Comparison of ENCODE assay signal across 13 mouse cellular contexts in the genomic region with DNA sequence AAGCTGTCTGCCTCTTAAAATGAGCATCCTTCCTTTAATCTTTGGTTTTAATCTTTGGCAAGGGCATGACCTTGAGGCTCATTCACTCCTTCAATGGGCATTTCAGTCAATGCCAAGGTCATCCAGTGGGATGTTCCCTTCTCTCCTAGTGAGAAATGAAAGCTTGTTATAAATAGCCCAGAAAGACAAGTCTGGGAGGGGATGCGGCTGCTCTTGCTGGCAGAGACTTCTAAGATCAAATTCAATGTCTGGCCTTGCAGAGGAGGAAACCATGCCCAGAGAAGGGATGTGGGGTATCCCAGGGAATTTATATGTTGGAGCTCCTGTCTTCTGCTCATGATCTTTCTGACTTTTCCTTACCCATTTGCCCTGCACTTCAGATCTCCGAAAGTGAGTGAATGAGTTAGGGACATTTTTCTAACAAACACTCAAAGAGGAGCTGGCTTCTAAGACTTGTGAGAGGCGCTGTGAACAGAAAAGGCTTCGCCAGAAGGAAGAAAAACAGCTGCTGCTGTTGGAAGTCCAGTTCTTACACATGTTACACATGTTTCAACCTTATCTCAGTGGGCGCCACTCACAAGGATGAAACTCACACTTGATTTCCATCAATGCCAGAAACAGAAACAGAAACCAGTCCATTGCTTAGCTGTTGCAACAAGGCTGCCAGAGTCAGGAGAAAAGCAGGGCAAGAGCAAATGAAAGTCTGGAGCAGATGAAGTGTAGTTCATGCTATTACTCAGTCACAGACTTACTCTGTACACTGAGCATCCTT.
DNase-seq lines count a peak whose midpoint lies in the region; ATAC-seq and TF ChIP-seq lines count a peak whose summit lies in the region.
"Had no signal": no experiment of that assay in that cellular context is flagged by ENCODE, and none has a peak within 500 bp of the region (broad histone marks: within the 10 kb centered on the region; RNA-seq: fewer than 3 reads in every experiment).

No protein-coding gene starts in this region.

- H3K4me3 ChIP-seq in lung, embryonic 14.5 days (ENCODE audit: low read depth, low read length) = no peak overlapping the region
- no peak overlapping the region for H3K4me3 ChIP-seq in lung, adult 2 months (replicated peaks; ENCODE audit: extremely low read depth, low read depth, low read length)
- H3K4me3 ChIP-seq in lung, embryonic 16.5 days (ENCODE audit: low read length) = no peak overlapping the region
- H3K4me3 ChIP-seq: embryonic facial prominence, embryonic 10.5 days; left cerebral cortex, adult 2 months; limb, embryonic 15.5 days had no signal

- TF ChIP-seq CTCF in lung, embryonic 14.5 days (IDR thresholded peaks at IDR 0.05; ENCODE audit: low read depth) = no peak
- no peak for TF ChIP-seq CTCF in lung, adult 2 months (IDR thresholded peaks at IDR 0.05; ENCODE audit: insufficient read depth, low read length)

- no peak for TF ChIP-seq POLR2A in lung, adult 2 months (IDR thresholded peaks at IDR 0.05; ENCODE audit: borderline replicate concordance, extremely low read depth, low read depth, low read length)

- no peaks in the 10 kb centered on the region for H3K27me3 ChIP-seq in lung, embryonic 14.5 days (ENCODE audit: insufficient read depth, low read length)
- no peaks in the 10 kb centered on the region for H3K27me3 ChIP-seq in lung, embryonic 16.5 days (ENCODE audit: control insufficient read depth, insufficient read depth, low read depth, low read length)
- H3K27me3 ChIP-seq: limb, embryonic 15.5 days had no signal

- no peaks in the 10 kb centered on the region for H3K36me3 ChIP-seq in lung, embryonic 14.5 days (ENCODE audit: insufficient read depth)
- no peaks in the 10 kb centered on the region for H3K36me3 ChIP-seq in lung, embryonic 16.5 days (ENCODE audit: control insufficient read depth, insufficient read depth, low read length)
- H3K36me3 ChIP-seq: embryonic facial prominence, embryonic 10.5 days; limb, embryonic 15.5 days had no signal

- ATAC-seq in lung, embryonic 14.5 days (ENCODE audit: insufficient read depth) = peak; percentile 81
- peak; percentile 87 for ATAC-seq in lung, embryonic 16.5 days (ENCODE audit: low read depth)

- DNase-seq in adrenal gland, adult (ENCODE audit: inconsistent age in 2 of 2, low spot score in 1 of 2) = peak; percentile 28 to 77
- DNase-seq in adrenal gland, postnatal 4 days (ENCODE audit: low spot score in 2 of 2) = no peak
- peak; percentile 73 for DNase-seq in lung, embryonic 14.5 days
- DNase-seq in lung, adult 2 months = no peak
- DNase-seq in testis, postnatal 14 days (ENCODE audit: low spot score) = peak; percentile 70
- DNase-seq in thymus, postnatal 4 days = no peak
- no peak for DNase-seq in right cerebral cortex, postnatal 36 days (ENCODE audit: low spot score in 2 of 2)
- DNase-seq: cerebellum, adult 9-11 months; kidney, postnatal 36 days had no signal

- 33% methylated on average over 5 of the region's 5 CpGs for WGBS in lung, embryonic 14.5 days
- WGBS in lung, adult 2 months = 51% methylated on average over 5 of the region's 5 CpGs
- WGBS in lung, embryonic 16.5 days = 28% methylated on average over 5 of the region's 5 CpGs

- H3K9me3 ChIP-seq in lung, embryonic 14.5 days (ENCODE audit: low read depth, low read length) = no peaks in the 10 kb centered on the region
- no peaks in the 10 kb centered on the region for H3K9me3 ChIP-seq in lung, embryonic 16.5 days (ENCODE audit: control insufficient read depth, low read length)
- H3K9me3 ChIP-seq: embryonic facial prominence, embryonic 10.5 days; limb, embryonic 15.5 days had no signal

- H3K4me2 ChIP-seq in lung, embryonic 14.5 days = no peak overlapping the region
- no peak overlapping the region for H3K4me2 ChIP-seq in lung, embryonic 16.5 days (ENCODE audit: low read depth, low read length)
- H3K4me2 ChIP-seq: limb, embryonic 15.5 days had no signal

- H3K27ac ChIP-seq in lung, embryonic 14.5 days (ENCODE audit: low read depth) = no peak overlapping the region
- peak overlapping the region; percentile 37; the same call in 1 of the 2 replicates for H3K27ac ChIP-seq in lung, embryonic 16.5 days (ENCODE audit: low read length)
- H3K27ac ChIP-seq: embryonic facial prominence, embryonic 10.5 days; left cerebral cortex, adult 2 months; limb, embryonic 15.5 days had no signal

- no peaks in the 10 kb centered on the region for H3K4me1 ChIP-seq in lung, embryonic 14.5 days (ENCODE audit: insufficient read depth)
- H3K4me1 ChIP-seq in lung, adult 2 months (ENCODE audit: control insufficient read depth, insufficient read depth, low read length) = no peaks in the 10 kb centered on the region
- no peaks in the 10 kb centered on the region for H3K4me1 ChIP-seq in lung, embryonic 16.5 days (replicated peaks; ENCODE audit: control insufficient read depth, insufficient read depth, low read length)
- H3K4me1 ChIP-seq: embryonic facial prominence, embryonic 10.5 days; limb, embryonic 15.5 days had no signal

- no peak overlapping the region for H3K9ac ChIP-seq in lung, embryonic 14.5 days
- H3K9ac ChIP-seq in lung, embryonic 16.5 days (ENCODE audit: low read length) = no peak overlapping the region
- H3K9ac ChIP-seq: limb, embryonic 15.5 days had no signal

Comparison
In these comparisons a context has a peak if more than half of its experiments do, and no peak if none do; other contexts are left out.
1. DNase-seq: peak in adrenal gland, adult (2 of 2), lung, embryonic 14.5 days (single experiment) and testis, postnatal 14 days (single experiment); none in adrenal gland, postnatal 4 days (0 of 2), lung, adult 2 months (single experiment), thymus, postnatal 4 days (single experiment) and right cerebral cortex, postnatal 36 days (0 of 2).